Mouse (Mus musculus): ENCODE measurements around the gene Tmem86b.
"Not testable (repeated sequence)": the region's sequence is repeated elsewhere in the genome, so short reads cannot be mapped to it uniquely, and the experiment has no call there.

Gene Tmem86b

DNA sequence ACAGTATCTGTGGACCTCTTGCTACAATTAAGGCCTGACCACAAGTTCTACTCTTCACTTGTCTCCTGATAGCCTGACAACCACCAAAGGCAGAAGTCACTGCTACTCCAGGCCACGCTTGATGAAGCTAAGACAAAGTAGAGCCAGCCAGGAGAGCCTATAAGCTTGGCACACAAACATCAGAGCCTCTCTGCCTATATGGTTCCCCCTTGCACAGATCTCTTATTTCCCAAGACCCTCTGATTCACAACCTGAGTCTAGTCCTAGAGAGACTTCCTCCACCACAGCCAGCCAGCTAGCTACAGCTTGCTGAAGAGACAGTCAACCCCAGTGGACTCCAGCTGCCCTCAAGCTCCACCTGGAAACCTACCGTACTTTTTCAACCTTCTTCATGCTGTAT lies 16.8 kb upstream of the Tmem86b start:
- no peak for DNase-seq (ENCODE audit: low read depth, low spot score)

DNA sequence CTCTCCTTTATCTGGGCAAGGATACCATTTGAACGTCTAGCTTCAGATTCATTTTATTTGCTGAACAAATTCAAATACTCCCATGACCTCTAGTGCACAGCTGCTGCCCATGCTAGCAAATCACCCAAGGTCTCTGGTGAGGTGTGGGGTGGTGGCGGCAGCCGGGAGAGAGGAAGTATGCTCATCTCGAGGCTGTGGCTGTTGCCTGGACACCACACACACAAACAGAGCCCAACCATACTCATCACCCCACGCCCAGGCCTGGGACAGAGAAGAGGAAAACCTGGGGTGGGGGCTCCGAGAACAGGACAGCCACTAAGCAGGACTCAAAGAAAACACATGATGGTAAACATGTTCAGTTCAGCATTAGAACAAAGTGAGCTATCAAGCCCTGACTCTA lies 16.1 kb upstream of the Tmem86b start:
- no peak for DNase-seq (ENCODE audit: low read depth, low spot score)

DNA sequence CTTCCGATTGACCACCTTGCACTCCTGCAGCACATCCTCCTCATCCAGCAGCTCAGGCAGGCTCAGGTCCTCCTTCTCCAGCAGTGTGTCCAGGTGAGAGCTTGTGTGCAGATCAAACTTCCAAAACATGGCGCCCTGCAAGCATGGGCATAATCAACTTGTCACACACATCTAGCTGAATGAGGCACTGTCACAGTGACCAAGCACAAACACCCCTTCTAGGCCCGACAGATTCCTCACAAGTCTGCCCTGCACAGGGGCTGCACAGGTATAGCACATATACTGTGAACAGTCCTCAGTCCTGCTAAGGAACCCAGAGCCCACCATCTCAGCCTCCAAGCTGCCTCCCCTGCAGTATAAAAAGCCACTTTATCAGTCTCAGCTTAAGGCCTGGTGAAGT lies 15.6 kb upstream of the Tmem86b start:
- DNase-seq (ENCODE audit: low read depth, low spot score): no peak

DNA sequence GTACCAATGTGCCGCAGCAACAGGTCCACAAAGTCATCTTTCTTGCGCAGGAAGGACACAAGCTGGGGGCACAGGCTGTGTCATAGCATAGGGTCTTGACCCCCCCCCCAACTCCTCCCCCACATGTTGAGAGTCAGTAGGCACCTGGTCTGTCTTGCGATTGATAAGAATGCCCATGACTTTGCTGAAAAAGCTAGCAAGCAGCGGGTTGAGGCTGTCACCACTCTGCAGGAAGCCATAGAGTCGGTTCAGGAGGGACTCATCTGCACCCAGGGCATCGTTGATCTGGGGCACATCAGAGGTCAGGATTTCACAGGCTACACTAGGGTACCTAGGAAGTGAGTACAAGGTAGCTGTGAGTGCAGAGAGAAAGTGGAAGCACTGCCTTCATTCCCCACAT lies 12.0 kb upstream of the Tmem86b start:
- DNase-seq (ENCODE audit: low read depth, low spot score): no peak

DNA sequence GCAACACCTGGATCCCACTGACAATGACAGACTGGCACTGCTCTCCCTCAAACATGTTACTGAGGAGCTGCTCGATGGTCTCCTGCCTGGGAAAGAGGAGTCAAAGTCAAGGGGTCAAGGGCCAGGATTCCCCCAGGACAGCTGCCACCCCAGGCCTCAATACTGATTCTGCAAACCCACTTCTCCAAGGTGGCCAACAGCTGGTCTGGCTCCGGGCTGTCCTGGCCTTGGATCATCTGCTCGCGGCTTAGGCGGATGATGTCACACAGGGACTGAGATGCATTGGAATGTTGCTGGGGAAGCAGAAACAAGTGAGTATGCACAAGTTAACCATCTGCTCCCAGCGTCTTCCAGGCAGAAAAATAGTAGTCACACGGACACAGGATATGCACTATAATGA lies 10.7 kb upstream of the Tmem86b start:
- peak; percentile 26 for DNase-seq (ENCODE audit: low read depth, low spot score)

DNA sequence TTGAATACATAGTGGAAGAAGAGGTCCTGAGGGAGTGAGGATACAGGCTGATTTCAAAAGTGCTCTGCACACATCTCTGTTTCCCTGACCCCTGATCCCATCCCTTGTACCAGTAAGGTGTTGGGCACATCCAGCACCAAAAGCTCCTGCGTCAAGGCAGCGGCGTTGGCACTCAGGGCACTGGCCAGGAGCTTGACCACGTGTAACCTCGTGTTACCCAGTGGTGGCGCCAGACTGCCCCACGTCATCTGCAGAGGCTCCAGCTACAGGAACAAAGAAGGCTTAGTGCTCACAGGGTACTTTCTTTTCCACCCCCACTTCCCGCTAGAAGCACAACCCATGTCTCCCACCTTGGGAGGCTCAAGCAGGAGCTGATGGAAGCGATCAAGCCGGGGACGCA lies 9.9 kb upstream of the Tmem86b start:
- DNase-seq (ENCODE audit: low read depth, low spot score): no peak

DNA sequence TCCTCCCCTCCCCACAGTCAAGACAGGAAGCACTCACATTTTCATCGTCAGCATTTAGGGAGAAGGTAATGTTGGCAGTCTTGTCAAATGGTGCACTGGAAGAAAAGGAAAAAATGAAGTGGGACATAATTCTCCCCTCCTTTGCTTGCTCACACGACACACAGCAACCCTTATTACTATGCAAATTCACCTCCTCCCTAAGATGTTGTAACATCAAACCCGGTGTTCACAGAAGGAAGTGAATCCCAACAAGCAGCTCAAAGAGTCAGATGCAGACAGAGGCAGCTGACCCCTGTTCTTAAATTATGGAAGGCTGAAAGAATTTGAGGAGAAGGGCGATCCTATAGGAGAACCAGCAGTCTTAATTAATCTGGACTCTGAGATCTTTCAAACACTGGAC lies 5.0 kb upstream of the Tmem86b start:
- no peak for DNase-seq (ENCODE audit: low read depth, low spot score)

DNA sequence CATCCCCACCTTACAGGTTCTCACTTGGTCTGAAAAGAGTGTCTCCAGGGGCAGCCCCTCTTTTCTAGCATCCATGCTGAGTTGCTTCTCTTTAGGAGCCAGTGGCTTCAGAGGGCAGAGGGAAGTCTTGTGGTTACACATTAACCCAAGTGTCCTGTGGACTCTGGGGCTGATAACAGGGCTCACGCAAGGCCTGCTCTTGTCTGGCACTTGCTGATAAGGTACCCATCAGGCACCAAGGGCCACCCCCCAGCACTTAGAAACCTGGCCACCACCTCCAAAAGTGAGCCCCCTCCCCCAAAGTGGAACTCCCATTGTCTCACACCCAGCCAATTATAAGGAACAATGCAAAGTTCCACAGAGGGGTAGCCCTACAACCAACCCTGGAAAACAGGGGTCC lies 1.0 kb downstream of the Tmem86b start:
- DNase-seq (ENCODE audit: low read depth, low spot score): no peak

DNA sequence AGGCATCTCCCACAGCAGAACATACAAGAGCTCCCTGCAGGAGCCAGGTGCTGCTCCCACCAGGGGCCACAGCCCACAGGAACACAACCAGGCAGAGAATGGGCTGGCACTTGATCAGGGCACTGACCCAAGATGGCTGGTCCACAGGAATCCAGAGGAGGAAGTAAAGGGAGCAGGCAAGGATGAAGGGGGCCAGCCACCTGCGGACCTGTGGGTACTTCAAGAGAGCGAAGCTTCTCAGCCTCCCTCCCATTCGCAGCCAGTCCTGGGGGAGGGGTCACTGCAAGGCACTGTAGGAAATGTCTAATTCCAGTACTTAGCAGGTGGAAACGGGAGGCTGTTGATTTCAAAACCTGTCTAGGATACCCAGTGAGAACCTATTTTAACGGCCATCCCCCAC lies 1.6 kb downstream of the Tmem86b start:
- no peak for DNase-seq (ENCODE audit: low read depth, low spot score)

DNA sequence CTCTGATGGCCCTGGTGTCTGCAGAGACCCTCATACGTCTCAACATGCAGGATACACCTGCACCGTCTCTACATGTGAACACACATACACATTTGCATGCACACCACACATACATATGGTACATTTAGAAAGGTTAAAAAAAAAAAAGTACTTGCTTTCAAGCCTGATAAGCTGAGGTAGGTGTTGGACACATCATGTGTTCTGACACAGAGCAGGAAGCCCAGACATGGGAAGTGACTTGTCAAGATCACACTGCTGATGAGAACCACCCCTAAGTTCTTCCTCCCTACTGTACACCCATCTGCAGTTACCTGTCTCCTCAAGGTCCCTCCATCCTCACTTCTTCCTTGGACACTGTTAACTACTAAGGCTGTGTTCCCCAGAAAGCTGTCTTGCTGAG lies 5.3 kb downstream of the Tmem86b start:
- no peak for DNase-seq (ENCODE audit: low read depth, low spot score)

DNA sequence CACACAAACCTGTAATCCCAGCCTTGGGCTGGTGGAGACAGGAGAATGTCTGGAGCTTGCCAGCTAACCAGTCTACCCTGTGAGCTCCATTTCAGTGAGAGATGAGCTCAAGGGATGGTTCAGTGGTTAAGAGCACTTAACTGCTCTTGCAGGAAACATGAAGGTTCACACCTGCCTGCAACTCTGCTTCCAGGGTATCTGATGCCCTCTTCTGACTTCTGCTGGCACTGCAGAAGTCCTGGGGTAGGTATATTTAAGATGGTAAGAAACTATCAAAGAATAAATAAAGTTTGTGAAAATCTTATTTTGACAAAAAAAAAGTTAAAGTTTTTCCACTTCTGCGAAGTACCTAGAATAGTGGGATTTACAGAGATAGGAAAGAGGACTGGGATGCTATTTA lies 6.9 kb downstream of the Tmem86b start:
- peak; percentile 18 for DNase-seq (ENCODE audit: low read depth, low spot score)

DNA sequence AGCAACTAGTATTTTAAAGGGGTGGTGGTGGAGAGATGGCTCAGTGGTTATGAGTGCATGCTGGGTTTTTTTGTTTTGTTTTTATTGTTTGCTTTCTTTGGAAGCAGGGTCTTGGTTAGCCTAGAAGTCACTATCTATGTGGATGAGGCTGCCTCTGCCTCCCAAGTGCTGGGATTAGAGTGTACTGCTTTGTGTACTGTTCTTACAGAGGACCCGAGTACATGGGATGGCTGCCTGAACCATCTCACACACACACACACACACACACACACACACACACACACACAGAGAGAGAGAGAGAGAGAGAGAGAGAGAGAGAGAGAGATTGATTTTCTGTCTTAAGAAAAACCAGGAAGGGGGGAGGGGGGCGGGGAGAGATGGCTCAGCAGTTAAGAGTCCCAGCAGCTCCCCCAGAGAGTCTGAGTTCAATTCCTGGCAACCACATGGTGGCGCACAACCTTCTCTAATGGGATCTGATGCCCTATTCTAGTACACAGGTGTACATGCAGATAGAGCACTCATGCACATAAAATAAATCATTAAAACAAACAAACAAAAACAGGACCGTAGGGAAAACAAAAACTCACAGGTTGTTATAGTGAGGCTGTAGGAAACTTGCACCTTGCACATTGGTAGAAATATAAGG lies 7.6 kb downstream of the Tmem86b start:
- peak; percentile 79 for DNase-seq (ENCODE audit: low read depth, low spot score)

DNA sequence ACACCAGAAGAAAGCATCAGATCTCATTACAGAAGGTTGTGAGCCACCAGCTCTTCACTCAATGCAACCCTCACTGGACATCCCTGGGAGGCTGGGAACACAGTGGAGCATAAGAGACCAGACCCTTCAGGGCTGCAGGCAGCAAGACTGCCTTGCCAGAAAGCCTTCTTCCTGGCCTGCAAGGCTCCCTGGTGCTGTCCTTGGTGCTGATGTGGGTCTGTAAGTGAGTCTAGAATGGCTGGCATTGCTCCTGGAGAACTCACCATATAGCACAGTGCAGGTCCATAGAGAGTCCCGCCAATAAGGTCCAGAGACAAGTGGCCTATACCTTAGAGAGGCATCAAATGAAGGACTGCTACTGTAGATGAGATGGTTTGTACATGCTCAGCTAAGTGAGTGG lies 11.2 kb downstream of the Tmem86b start:
- DNase-seq (ENCODE audit: low read depth, low spot score): peak; percentile 78

DNA sequence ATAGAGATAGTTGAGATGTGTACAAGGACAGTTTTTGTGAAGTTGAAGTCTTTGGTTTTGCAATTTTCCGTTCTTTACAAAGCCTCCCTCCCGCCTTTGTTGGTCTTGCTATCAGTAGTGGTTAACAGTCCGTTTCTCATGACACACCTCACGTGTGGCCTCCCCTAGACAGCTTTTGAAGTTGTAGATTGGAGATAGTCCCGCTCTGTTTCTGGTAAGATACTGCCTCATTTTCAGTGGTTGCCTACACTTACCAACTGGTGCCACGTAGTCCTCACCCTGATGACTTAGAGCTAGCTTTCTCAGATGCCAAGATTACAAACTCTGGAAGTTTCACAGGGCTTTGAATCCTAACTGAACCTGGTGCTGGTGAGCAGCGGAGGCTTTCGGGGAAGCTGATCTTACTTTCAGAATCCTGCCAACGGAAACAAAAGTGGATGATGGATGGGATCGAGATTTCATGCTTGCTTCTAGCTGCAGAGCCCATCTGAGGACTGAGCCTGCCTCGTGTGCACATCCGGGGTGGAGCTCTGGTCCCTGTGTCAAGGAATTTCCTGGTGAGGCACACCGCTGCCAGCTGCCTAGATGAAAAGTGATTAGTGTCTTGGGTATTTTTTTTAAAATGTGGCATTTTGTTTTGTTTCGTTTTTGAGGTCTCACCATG lies 17.4 kb downstream of the Tmem86b start:
- DNase-seq (ENCODE audit: low read depth, low spot score): no peak

DNA sequence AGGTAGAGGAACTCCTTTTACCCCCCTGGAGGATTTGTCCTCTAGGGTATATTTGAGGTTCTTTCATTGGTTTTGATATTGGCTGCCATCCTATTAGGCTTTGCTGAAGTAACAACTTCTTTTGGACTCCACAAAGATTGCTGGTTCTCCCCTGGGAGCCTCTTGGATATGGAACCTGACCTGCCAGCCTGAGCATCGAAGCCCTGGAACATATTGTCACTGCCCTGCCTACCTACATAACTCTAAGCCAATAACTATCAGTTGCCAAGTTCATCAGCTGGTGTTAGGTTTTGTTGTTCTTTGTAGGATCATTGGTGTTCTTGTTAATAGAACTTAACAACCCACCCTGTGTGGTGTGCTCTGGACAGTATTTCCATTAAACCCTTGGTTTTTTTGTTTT lies 18.3 kb downstream of the Tmem86b start:
- DNase-seq (ENCODE audit: low read depth, low spot score): no peak

DNA sequence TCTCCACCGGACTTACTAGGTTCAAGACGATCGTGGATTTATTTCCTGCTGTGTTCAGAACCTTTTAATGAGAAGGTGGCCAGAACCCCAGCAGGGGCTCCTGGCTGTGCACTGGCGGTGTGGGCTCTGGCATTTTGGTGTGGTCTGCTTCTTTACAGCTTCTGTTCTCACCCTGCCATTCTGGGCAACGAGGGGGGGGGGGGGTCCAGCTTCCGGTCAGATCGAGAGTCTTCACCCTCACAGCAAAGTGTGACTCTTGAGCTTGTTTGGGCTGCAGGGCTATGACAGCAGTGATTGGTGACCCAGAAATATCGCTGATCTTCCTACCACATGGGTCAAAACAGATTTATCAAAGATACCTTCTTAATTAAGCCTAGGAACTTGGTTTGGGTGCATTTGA lies 18.8 kb downstream of the Tmem86b start:
- no peak for DNase-seq (ENCODE audit: low read depth, low spot score)

DNA sequence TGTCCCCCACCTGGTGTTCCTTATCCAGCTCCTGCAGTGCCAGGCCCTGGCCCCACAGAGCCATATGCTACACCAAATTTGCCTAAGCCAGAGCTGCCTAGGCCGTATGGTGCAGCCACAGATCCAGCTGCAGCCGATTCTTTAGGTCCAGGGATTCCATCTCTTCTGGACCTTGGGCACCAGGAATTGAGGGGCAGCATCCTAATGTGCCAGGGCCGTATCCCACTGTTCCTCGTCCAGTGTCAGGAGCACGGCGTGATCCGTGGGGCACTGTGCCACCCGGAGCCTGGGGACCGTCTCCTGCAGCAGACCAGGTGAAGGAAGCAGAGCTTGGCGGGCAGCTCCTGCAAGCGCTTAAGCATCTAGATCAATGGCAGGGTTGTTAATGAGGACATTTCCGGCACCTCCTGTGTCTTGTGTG lies 19.3 kb downstream of the Tmem86b start:
- DNase-seq (ENCODE audit: low read depth, low spot score): no peak

DNA sequence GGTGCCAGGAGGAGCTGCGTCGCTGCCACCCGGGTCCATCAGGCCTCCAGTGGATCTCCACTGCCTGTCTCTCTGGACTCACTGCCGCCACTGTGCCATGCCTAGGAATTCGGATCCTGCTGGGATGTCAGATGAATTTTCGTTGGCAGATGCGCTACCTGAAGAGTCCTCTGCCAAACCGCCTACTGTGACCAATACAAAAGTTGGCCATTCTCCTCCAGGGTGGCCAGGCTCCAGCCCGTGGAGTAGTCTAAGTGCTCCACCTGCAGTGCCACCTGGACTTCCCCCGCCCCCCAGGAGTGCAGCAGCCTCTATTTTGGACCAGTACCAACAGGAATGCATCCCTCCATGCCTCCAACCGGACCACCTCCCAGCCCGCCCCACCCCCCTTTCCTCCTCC lies 19.7 kb downstream of the Tmem86b start:
- no peak for DNase-seq (ENCODE audit: low read depth, low spot score)

DNA sequence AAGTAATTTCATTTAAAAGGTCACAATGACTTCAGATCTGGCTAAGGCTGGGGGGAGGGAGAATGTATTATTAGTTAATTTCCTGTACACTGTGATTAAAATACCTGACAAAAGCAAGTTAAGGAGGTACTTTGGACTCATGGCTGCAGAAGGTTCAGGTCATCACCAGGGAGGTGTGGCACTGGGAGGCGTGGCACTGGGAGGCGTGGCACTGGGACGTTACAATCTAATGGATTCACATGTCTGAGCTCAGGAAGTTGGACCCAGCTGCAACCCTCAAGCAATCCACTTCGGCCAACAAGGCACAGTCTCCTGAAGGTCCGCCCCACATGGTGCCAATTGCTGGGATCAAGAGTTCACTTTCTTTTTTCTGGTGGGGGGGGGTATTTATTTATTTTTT lies 23.2 kb downstream of the Tmem86b start:
- DNase-seq (ENCODE audit: low read depth, low spot score): peak; percentile 37

DNA sequence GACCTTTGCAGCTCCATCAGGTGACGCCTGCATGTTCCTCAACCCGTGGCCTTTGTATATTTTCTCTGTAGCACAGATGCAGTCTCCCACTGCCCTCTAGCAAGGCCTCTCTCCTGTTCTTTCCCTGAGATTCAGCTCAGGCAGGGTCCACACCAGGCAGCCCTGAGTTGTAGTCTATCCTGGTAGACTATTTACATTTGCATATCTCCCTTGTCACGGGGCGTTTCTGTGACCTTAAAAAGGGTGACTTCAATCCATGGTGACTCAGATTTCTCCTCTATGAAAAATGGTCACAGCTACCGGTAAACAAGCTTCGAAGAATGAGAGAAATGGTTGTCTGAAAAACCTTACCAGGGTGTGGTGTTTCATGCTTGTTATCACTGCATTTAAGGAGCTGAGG lies 27.3 kb downstream of the Tmem86b start, which contains the start of gene Ptprh:
TSS of gene Ptprh (minus strand) at position 169 of the 400 bp plus-strand sequence.
- DNase-seq (ENCODE audit: low read depth, low spot score): no peak

DNA sequence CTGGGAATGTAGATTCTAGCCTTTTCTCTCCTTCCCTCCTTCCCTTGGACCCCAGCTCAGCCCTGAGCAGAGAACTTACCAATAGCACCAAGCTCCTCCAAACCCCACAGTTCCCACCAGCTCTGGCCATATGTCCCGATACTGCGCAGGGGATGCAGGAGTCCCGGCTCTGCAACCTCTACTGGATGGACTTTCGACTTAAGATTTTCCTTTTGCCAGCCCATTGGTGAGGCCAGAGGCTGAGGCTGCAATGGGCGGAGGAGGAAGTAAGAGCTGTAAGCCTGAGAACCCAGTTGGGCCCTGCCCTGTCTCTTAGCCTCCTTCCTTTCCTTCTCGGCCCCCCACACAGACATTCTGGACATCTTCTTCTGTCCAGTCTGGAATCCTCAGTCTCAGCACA lies 28.3 kb downstream of the Tmem86b start:
- no peak for DNase-seq (ENCODE audit: low read depth, low spot score)

DNA sequence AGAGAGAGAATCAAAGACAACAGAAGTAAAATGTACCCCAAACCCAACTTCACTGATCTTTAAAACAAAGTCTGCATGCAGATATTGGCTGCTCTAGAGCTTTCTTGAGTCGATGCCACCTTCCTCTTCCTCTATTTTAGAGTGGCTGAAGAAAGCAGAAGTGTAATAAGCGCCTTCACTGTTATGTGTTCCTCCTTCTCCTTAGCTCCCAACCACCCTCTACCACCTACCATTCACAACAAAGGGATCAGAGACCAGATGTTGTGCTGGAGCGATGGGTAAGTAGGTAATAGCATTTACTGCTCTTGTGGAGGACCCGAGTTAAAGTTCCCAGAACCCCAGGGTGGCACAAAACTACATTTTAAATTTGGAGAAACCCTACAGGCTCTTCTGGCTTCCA lies 34.2 kb downstream of the Tmem86b start:
- not testable (repeated sequence) for DNase-seq (ENCODE audit: low read depth, low spot score)

DNA sequence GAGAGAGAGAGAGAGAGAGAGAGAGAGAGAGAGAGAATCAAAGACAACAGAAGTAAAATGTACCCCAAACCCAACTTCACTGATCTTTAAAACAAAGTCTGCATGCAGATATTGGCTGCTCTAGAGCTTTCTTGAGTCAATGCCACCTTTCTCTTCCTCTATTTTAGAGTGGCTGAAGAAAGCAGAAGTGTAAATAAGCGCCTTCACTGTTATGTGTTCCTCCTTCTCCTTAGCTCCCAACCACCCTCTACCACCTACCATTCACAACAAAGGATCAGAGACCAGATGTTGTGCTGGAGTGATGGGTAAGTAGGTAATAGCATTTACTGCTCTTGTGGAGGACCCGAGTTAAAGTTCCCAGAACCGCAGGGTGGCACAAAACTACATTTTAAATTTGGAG lies 49.7 kb downstream of the Tmem86b start:
- DNase-seq (ENCODE audit: low read depth, low spot score): not testable (repeated sequence)
